Mouse (Mus musculus) C2C12 (cell line): ENCODE data around the gene Plcg1. TPM values are rescaled to one million over a fixed set of nuclear protein-coding genes. Genes with fewer than 3 reads are reported as not detected.

Source experiments
- H3K27me3 ChIP-seq: one replicate; pipeline ENCODE4 v1.6.1; 2011; ENCODE audit not compliant: control insufficient read depth, insufficient read depth, insufficient read length
- H3K36me3 ChIP-seq: one replicate; pipeline ENCODE4 v1.6.1; 2011; ENCODE audit not compliant: control insufficient read depth, insufficient read depth
- H3K4me3 ChIP-seq: one replicate; pipeline ENCODE4 v1.5.1; 2011; ENCODE audit warnings: mild to moderate bottlenecking, control low read depth; ENCODE audit not compliant: poor library complexity, insufficient read depth, severe bottlenecking
- H3K79me2 ChIP-seq: one replicate; pipeline ENCODE4 v1.6.1; 2011; ENCODE audit not compliant: control insufficient read depth, insufficient read depth
- H3K79me3 ChIP-seq: one replicate; pipeline ENCODE4 v1.6.1; 2011; ENCODE audit warnings: low read depth, control low read depth
- H3ac ChIP-seq: one replicate; pipeline ENCODE3; 2011; ENCODE audit warnings: low read depth; ENCODE audit not compliant: control insufficient read depth, insufficient read length
- CEBPB ChIP-seq: IDR thresholded peaks from one replicate; pipeline ENCODE4 v1.6.1; 2011; ENCODE audit warnings: low read depth, mild to moderate bottlenecking, control low read depth, moderate library complexity
- CTCF ChIP-seq: IDR thresholded peaks from one replicate; pipeline ENCODE4 v1.5.1; 2011; ENCODE audit not compliant: control insufficient read depth, insufficient read depth, insufficient read length
- FOSL1 ChIP-seq: IDR thresholded peaks from one replicate; pipeline ENCODE4 v1.8.0; 2011; ENCODE audit warnings: mild to moderate bottlenecking, low read length; ENCODE audit not compliant: poor library complexity, insufficient read depth, severe bottlenecking
- MAX ChIP-seq: IDR thresholded peaks from one replicate; pipeline ENCODE4 v1.6.1; 2011; ENCODE audit warnings: mild to moderate bottlenecking, control low read depth
- MYOD1 ChIP-seq: IDR thresholded peaks from one replicate; pipeline ENCODE4 v1.6.1; 2011; ENCODE audit warnings: low read depth; ENCODE audit not compliant: control insufficient read depth, insufficient read length
- MYOG ChIP-seq: IDR thresholded peaks from one replicate; pipeline ENCODE4 v1.6.1; 2011; ENCODE audit not compliant: control insufficient read depth, insufficient read length; ENCODE audit errors: extremely low read depth
- USF1 ChIP-seq: IDR thresholded peaks from one replicate; pipeline ENCODE4 v1.6.1; 2011; ENCODE audit warnings: low read depth, mild to moderate bottlenecking, control low read depth, moderate library complexity
- polyA plus RNA-seq: library from polyadenylated mRNA; unstranded; fragments of >200 nt; fragmentation: generic; extraction: Trizol; gene quantifications from one replicate; pipeline ENCODE4 v1.2.1, GENCODE M21; 2012; ENCODE audit warnings: missing spikeins

The Plcg1 gene
- polyA plus RNA-seq, 1 experiment = 39.0 TPM

- Histone ChIP-seq H3K4me3 (no peak overlapping the region), H3K27me3 (no peaks in the 10 kb centered on the region), H3ac (no peak overlapping the region), H3K79me2 (no peaks in the 10 kb centered on the region), H3K79me3 (no peaks in the 10 kb centered on the region), H3K36me3 (peaks cover 100% of the 10 kb centered on the region)
- TF ChIP-seq MAX (no peak), USF1 (no peak), CTCF (no peak), MYOD1 (no peak), MYOG (no peak), FOSL1 (no peak), CEBPB (no peak)
These were observed 15.6 kb upstream of the Plcg1 start for GRCm38 (mm10) chr2:160715463-160716030.

GRCm38 (mm10) chr2:160717269-160717668, 13.8 kb upstream of the Plcg1 start:
- Histone ChIP-seq H3ac (no peak overlapping the region), H3K79me2 (no peaks in the 10 kb centered on the region), H3K36me3 (peaks cover 100% of the 10 kb centered on the region), H3K79me3 (no peaks in the 10 kb centered on the region), H3K4me3 (no peak overlapping the region), H3K27me3 (no peaks in the 10 kb centered on the region)
- no peak for TF ChIP-seq USF1
- TF ChIP-seq CTCF = no peak
- no peak for TF ChIP-seq MAX
- TF ChIP-seq MYOD1 = no peak
- TF ChIP-seq FOSL1 = no peak

- H3K79me2 ChIP-seq = no peaks in the 10 kb centered on the region
- no peaks in the 10 kb centered on the region for H3K27me3 ChIP-seq
- TF ChIP-seq CEBPB (no peak), MAX (no peak), CTCF (no peak)
- peaks cover 100% of the 10 kb centered on the region for H3K36me3 ChIP-seq
- H3K79me3 ChIP-seq = no peaks in the 10 kb centered on the region
- no peak overlapping the region for H3ac ChIP-seq
- H3K4me3 ChIP-seq = no peak overlapping the region
These were observed 12.3 kb upstream of the Plcg1 start for GRCm38 (mm10) chr2:160718811-160719210.

- Histone ChIP-seq H3K4me3 (no peak overlapping the region), H3K79me3 (no peaks in the 10 kb centered on the region), H3K27me3 (no peaks in the 10 kb centered on the region), H3K36me3 (peaks cover 84% of the 10 kb centered on the region), H3ac (no peak overlapping the region), H3K79me2 (no peaks in the 10 kb centered on the region)
- TF ChIP-seq FOSL1 = no peak
- TF ChIP-seq MYOG = no peak
- TF ChIP-seq MAX = no peak
- TF ChIP-seq USF1 = no peak
- no peak for TF ChIP-seq CEBPB
- TF ChIP-seq MYOD1 = no peak
- no peak for TF ChIP-seq CTCF
These were observed 8.4 kb upstream of the Plcg1 start for GRCm38 (mm10) chr2:160722714-160723113.

GRCm38 (mm10) chr2:160723613-160724375, 7.3 kb upstream of the Plcg1 start:
- H3K79me2 ChIP-seq = no peaks in the 10 kb centered on the region
- peaks cover 74% of the 10 kb centered on the region for H3K36me3 ChIP-seq
- H3K27me3 ChIP-seq = no peaks in the 10 kb centered on the region
- H3ac ChIP-seq = no peak overlapping the region
- H3K4me3 ChIP-seq = no peak overlapping the region
- TF ChIP-seq USF1 (no peak), FOSL1 (no peak), MYOD1 (no peak), CEBPB (no peak), MAX (no peak), CTCF (no peak), MYOG (no peak)
- H3K79me3 ChIP-seq = no peaks in the 10 kb centered on the region

GRCm38 (mm10) chr2:160724536-160724935, 6.6 kb upstream of the Plcg1 start:
- TF ChIP-seq MYOD1 = no peak
- no peak for TF ChIP-seq CTCF
- TF ChIP-seq MYOG = no peak
- TF ChIP-seq FOSL1 = no peak
- no peak for TF ChIP-seq MAX
- no peak for TF ChIP-seq USF1
- TF ChIP-seq CEBPB = no peak
- Histone ChIP-seq H3K4me3 (no peak overlapping the region), H3ac (no peak overlapping the region), H3K36me3 (peaks cover 66% of the 10 kb centered on the region), H3K27me3 (no peaks in the 10 kb centered on the region), H3K79me2 (no peaks in the 10 kb centered on the region), H3K79me3 (no peaks in the 10 kb centered on the region)
